Mouse (Mus musculus) layer of hippocampus, adult 9-11 months (tissue): ENCODE data around the gene Gm20830.
"Not testable (repeated sequence)": the region's sequence is repeated elsewhere in the genome, so short reads cannot be mapped to it uniquely, and the experiment has no call there.

Source experiments
- DNase-seq: peaks from one replicate; pipeline ENCODE4 v3.0.0; 2022

Gene Gm20830

GRCm38 (mm10) chrY:6918182-6918581 is at the start of gene Gm20830:
TSS of gene Gm20830 (minus strand) at chrY:6918282.
- not testable (repeated sequence) for DNase-seq
